Mouse (Mus musculus): ENCODE measurements around the gene Ank2. TPM values are rescaled to one million over a fixed set of nuclear protein-coding genes. Genes with fewer than 3 reads are reported as not detected.
A peak's percentile ranks its signal among the peaks of the same experiment; 100 is the strongest.

Ank2 gene
- total RNA-seq, 2 experiments from 2014 or later = 1,080 to 1,091 TPM

DNA sequence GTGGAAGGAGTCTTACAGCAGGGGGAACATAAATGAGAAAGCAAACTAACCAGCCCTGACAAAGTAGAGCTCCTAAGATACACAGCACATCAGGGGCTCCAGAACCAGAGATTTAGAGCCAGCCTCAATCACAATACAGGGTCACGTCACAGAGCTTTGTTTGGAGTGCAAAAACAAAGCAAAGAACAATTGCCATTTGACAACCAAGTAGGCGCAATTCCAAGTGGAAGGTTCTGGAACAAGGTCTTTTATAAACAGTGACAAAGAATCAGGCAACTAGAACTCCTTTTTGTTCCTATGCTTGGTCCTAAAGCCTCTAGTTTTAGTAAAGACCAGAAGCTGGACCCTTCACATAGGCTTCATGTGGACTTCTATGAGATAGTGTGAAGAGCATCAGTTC lies 326.5 kb downstream of the Ank2 start:
- DNase-seq (ENCODE audit: extremely low spot score in 1 of 2, low spot score in 2 of 2) = no peak
- intact Hi-C loops (cut with DNase I) = no loop called here

DNA sequence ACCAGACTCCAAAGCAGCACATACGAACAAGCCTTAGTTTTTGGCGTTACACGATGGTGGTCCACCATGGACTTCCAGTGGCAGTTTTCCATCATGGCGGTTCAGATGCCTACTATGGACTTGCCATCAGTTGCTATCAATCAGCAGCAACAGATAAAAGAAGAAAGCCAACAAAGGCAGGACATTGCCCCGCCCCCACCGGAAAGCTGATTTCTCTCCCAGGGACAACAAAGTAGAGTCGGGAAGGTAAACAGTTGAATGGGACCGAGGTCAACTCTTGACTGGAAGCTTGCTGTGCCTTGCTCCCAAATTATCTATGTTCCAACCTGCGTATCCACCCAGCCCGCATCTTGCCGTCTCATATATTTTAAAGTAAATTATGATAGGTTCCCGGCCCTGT lies 328.9 kb downstream of the Ank2 start:
- no peak for DNase-seq (ENCODE audit: extremely low spot score in 1 of 2, low spot score in 2 of 2)
- intact Hi-C loops (cut with DNase I) = no loop called here

DNA sequence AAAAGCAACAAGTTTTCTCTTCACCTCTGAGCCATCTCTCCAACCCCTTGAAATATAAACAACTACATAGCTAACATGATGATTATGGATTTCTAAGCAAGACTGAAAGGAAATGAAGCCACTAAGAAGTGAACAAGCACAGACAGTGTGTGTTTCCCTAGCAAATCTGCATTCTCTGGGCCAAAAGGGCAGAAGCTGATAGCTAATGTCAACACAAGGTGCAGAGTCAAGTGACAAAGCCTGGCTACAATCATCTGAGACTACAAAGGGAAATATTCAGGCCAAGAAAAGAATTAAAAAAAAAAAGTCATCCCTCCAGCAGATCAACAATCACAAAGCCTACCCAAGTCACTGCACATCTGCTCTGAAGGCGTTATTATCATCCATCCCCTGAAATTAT lies 330.0 kb downstream of the Ank2 start:
- no peak for DNase-seq (ENCODE audit: extremely low spot score in 1 of 2, low spot score in 2 of 2)
- intact Hi-C loops (cut with DNase I) = loop anchor here (10.0 kb wide), 1 partner anchor 154 kb away; no protein-coding TSS in a partner anchor

DNA sequence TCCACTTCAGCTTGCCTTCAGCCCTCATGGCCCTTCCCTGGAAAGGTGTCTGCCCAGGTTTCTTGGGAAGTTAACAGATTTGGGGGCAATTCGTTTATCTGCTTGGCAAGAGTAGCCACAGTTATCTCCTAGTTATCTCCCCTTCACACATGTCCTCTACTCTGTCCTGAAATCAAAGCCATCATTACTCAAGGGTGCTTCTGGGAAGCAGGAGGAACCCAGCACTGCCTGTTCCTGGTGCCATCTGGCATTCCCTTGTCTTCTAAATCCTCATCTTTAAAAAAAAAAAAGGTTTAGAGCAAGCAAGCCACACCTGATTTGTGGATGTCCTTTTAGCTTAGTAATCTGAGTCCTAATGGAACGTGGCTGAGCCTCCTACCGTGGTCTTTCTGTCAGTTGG lies 335.4 kb downstream of the Ank2 start:
- DNase-seq (ENCODE audit: extremely low spot score in 1 of 2, low spot score in 2 of 2) = no peak
- intact Hi-C loops (cut with DNase I) = loop anchor here (10.0 kb wide), 1 partner anchor 149 kb away; no protein-coding TSS in a partner anchor

DNA sequence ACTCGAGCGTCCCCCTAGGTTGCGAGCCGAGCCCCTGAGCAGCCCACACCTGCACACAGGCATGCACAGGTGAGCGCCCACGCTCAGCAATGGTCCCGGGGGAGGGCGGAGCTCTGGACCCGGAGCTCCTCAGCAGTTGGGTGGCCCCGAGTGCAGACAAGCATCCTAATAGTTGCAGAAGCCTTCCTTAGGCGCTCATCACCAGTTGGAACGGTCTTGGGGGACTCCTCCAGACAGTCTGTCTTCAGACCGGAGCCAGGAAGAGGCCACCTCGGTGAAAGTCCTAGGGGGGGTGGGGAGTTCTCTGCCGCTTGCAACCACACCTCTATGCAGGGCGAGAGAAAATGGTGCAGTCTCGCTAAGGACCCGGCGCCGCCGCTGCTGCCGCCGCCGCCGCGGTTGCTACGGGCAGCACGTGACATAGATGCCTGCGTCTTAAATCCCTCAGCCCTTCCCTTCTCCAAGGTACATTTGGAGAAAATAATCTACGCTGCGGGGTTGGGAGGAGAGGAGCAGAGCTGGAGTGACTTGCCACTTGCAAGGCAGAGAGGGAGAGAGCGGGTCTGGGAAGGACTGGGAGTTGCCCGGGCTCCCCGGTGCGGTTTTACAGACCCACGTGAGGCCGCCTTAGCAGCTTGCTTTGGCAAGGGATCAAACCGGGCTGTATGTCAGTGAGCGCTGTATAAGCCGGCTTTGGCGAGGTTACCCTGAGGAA lies 337.0 kb downstream of the Ank2 start:
- intact Hi-C loops (cut with DNase I) = loop anchor here (10.0 kb wide), 1 partner anchor 147 kb away; no protein-coding TSS in a partner anchor
- peak; percentile 67 to 79 for DNase-seq (ENCODE audit: extremely low spot score in 1 of 2, low spot score in 2 of 2)

DNA sequence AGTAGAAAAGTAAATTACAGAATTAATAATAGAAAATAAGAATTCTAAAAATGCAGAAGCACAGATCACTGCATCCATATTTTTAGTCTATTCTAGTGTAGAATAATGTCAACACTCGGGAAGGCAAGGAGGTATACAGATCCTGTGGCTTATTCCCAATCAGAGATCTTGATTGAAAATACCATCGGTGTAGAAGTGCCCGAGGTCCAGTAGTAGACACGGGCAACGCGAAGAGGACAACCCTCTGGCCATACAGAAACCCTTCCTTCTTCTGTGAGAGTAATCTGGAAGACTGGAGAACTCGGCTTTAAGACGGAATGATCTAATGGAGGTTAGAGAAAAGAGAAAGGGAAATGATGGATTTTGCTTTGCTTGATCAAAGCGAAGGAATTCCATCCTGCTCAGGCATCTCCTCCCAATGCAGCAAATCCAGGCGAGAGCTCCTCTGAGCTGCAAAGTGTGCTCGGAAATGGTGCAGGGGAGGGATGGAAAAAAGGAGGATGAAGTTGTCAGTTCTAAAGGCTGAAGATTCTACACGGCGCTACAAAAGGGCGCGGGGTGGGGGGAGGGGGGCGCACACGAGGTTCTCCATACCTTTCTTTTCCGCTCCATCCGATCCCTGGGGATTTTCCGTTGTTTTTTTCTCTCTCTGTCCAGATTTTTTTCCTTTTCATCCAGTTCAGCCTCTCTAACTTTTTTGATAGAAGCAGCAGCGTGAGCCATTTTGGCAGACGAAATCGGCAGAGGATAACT lies 337.9 kb downstream of the Ank2 start:
- intact Hi-C loops (cut with DNase I) = loop anchor here (10.0 kb wide), 1 partner anchor 146 kb away; no protein-coding TSS in a partner anchor
- DNase-seq (ENCODE audit: extremely low spot score in 1 of 2, low spot score in 2 of 2) = no peak

DNA sequence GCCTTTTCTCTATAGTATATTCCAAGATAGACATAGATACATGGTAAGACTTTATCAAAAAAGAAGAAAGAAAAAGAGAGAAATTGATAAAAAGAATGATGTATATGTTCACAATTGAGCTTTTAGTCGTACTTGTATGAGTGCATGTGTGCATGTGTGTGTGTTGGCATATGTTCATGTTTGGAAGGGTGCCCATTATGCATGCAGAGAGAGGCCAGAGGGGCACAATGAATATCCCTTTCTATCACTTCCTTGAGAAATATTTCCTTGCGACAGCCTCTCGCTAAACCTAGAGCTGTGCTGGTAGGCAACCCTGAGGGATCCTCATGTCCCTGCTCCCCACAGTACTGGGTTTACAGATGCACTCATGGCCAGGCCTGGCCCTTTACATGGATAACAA lies 341.4 kb downstream of the Ank2 start:
- DNase-seq (ENCODE audit: extremely low spot score in 1 of 2, low spot score in 2 of 2) = no peak
- intact Hi-C loops (cut with DNase I) = no loop called here

DNA sequence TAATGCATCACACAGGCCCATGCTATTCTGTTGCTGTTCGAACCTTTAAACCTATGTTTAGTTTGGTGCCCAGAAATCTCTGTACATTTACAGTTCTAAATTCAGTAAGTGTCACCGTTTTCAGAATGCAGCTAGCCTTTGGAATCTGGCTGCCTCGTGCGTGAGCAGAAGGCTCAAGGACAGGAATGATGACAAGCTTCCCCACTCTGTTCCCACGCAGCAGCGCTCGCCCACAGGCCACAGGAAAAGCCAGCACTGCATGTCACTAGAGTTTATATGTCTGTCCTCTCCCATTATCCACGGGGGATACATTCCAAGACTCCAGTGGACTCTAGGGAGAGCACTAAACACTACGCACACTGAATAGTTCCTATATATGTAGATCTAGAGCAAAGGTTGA lies 343.1 kb downstream of the Ank2 start:
- intact Hi-C loops (cut with DNase I) = no loop called here
- peak in 1 of 2 experiments; percentile 38 for DNase-seq (ENCODE audit: extremely low spot score in 1 of 2, low spot score in 2 of 2)

DNA sequence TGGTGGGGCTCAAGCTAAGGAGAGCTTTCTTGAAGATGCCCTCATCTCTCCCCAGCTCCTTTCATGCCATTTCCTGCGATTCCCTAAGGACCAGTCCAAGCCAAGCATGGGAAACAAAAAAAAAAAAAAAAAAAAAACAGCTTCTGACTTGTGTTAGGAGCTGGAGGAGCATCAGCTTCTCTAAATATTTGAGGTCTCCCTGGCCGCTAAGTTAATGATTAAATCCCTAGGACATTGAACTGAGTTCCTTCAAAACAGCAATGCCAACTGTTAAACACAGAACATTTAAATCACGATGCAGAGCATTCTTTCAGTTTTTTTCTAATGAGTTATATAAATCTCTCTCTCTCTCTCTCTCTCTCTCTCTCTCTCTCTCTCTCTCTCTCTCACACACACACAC lies 345.3 kb downstream of the Ank2 start:
- DNase-seq (ENCODE audit: extremely low spot score in 1 of 2, low spot score in 2 of 2) = no peak
- intact Hi-C loops (cut with DNase I) = no loop called here

DNA sequence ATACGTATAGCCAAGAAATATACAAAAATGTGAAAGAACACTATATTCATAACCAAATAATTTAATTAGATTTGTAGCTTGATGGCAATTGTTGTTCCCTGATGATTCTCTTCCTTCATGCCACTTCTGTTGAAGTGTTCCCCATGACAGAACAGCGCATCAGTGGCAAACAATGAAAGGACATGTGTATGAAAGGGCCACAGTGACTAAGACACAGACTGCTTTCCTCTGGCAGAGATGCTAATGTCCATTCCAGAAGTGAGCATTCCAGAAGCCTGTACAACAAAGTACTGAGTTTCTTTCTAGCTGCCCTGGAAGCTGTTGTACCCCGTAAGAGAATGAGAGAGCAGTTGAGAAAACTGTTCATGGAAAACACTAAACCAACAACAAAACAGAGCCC lies 345.7 kb downstream of the Ank2 start:
- intact Hi-C loops (cut with DNase I) = no loop called here
- DNase-seq (ENCODE audit: extremely low spot score in 1 of 2, low spot score in 2 of 2) = no peak

DNA sequence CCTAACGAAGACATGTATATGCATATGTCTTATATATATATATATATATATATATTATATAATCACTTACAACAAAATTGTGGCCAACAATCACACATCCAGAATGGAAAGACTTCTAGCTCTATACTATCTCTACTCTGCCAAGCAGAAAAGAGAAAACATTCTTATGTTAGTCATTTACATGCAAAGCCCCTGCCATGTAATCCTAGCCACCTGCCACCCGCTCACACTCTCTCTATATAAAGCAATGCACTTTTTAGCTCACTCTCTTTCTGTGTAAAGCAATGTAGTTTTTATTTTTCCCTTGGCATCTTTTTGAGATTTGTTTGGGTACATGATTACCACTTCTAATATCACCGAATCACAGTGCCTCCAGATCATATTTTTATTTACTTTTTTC lies 350.5 kb downstream of the Ank2 start:
- intact Hi-C loops (cut with DNase I) = no loop called here
- no peak for DNase-seq (ENCODE audit: extremely low spot score in 1 of 2, low spot score in 2 of 2)

DNA sequence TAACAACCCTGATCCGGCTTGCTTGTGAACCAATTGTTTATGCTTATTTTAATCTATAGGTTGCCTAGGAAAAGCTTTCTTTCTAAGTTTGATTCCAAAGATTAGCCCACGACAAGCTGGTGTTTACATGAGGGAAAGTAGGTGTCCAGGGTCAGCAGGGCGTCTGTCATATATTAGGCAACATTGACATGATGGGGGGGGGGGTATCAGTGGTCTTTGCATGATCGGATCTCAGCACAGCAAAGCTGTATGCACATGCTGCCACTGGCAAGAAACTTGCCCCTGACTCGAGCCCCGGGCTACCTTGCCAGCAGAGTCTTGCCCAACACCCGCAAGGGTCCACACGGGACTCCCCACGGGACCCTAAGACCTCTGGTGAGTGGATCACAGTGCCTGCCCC lies 358.6 kb downstream of the Ank2 start:
- DNase-seq (ENCODE audit: extremely low spot score in 1 of 2, low spot score in 2 of 2) = no peak
- intact Hi-C loops (cut with DNase I) = no loop called here

DNA sequence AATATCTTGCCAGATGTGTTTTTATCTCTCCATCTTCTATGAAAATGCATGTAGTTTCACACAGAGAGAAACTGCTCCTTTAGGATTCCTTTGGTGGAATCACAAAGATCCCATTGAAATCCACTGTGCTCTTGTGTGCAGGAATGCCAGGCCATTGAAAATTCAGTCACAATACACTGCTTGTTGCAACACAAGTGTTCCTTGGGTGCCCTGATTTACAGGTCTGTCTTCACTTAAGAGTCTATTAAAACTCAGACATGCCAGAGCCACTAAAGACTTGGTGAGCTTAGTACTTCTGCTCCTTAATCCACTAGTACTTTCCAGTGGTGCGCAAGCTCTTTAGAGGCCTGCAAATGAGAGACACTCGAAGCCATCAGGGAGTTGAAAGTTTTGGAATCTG lies 359.5 kb downstream of the Ank2 start:
- intact Hi-C loops (cut with DNase I) = no loop called here
- no peak for DNase-seq (ENCODE audit: extremely low spot score in 1 of 2, low spot score in 2 of 2)

DNA sequence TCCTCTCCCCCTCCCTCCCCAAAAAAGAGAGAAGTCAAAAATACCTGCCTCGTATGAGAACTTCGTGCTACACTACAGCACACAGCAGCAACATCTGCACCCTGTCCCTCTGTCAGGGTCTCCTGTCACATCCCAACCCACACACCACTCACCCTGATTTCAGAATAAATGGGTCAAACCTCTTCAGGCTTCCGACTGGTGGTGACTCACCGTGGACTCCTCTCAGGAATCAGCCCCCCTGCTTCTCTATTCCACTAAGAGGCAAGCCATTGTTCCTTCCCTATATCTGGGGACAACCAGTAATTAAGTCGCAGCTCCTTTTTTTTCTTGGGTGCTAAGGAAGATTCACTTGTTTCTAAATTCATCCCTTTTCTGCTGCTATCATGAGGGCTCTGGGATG lies 361.6 kb downstream of the Ank2 start:
- intact Hi-C loops (cut with DNase I) = no loop called here
- DNase-seq (ENCODE audit: extremely low spot score in 1 of 2, low spot score in 2 of 2) = no peak

DNA sequence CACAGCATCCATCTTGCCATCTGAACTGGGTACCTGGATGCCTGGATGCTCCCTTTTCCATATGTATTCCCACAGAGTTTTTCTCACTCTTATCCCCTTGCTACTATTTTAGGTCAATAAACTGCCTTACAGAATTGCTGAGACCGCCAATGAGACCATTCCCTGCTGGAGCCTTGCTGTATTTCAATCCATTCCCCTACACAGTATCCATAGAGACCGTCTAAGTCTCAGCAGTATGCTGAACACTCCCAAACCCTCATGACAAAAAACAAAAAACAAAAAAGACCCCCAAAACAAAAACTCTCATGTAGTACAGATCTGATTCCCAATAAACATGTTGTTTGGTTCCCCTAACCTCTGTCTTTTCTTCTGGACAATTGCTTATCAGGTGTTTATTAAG lies 365.1 kb downstream of the Ank2 start:
- DNase-seq (ENCODE audit: extremely low spot score in 1 of 2, low spot score in 2 of 2) = no peak

DNA sequence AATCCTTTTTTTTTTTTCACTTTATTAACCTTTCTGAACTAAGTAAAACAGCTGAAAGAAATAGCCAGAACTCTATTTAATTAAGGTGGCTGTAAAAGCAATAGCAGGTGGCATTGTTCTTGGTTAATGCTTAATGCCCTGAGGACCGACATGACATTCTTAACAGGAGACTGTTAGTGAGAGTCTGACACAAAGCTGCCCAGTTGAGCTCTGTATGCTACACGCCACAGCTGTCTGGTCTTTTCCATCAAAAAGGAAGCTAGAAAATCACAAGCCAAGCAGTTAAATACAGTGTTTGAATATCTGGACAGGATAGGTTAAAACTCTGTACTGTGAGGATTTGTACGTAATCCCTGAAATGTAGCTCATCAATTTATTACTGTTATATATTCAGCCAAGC lies 368.1 kb downstream of the Ank2 start:
- intact Hi-C loops (cut with DNase I) = no loop called here

More for the DNA sequence above, 365.1 kb downstream of the Ank2 start:
- intact Hi-C loops (cut with DNase I) = no loop called here

DNA sequence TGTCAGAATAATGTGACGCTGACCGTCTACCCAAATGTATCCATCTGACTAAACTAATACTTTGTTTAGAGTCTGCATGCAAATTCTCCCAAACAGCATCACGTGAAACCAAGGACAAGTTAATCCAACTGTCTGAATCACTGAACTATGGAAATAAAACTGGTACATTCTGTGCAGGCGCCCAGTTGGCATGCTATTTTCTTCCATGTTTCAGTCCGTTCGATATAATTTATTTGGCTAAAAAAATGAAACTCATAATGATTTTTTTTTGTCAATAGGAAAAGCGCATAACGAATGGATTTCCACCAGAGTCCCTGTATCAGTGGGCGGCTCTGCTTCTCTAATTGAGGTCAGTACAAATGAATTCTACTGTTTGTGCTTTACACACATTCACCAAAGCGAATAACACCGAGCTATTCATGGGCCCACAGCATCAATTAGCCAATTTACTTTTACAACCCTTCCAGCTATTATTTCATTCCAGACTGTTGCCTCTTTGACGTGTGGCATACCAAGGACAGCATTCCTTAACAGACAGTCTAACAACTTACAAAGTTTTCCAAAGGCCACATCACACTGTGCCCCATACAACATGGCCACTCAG lies 368.9 kb downstream of the Ank2 start:
- intact Hi-C loops (cut with DNase I) = no loop called here

More for the DNA sequence above, 368.1 kb downstream of the Ank2 start:
- no peak for DNase-seq (ENCODE audit: extremely low spot score in 1 of 2, low spot score in 2 of 2)

DNA sequence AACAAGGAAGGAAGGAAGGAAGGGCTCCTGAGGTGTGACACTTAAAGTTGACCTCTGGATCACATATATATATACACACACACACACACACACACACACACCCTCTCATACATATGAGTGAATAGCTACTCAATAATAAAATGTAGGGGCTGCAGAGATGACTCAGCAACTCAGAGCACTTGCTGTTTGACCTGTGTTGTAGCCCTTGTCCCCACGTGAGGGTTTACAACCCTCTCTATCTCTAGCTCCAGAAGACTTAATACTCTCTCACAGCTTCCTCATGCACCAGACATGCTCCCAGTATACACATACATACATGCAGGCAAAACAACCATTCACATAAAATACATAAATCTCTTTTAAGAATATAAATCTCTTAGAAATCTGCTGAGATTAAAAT lies 369.4 kb downstream of the Ank2 start:
- intact Hi-C loops (cut with DNase I) = no loop called here
- DNase-seq (ENCODE audit: extremely low spot score in 1 of 2, low spot score in 2 of 2) = no peak

More for the DNA sequence above, 368.9 kb downstream of the Ank2 start:
- no peak for DNase-seq (ENCODE audit: extremely low spot score in 1 of 2, low spot score in 2 of 2)

DNA sequence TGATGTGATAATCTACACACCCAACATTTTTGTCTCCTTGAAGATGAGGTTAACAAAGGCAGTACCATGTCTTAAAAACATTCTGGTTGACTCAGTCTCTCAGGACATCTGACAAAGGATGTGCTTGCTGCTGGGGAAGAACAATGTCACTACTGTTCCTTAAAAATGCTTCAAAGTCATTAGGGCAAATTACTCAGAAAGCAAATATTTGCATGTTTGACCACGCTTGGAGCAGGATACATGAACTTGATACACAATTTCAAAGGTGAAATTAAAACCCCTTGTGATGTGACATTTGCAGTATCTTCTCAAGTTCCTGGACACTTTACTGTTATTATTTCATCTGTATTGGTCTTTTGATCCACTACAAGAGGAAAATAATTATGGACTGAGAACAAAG lies 371.5 kb downstream of the Ank2 start:
- intact Hi-C loops (cut with DNase I) = no loop called here
- no peak for DNase-seq (ENCODE audit: extremely low spot score in 1 of 2, low spot score in 2 of 2)

DNA sequence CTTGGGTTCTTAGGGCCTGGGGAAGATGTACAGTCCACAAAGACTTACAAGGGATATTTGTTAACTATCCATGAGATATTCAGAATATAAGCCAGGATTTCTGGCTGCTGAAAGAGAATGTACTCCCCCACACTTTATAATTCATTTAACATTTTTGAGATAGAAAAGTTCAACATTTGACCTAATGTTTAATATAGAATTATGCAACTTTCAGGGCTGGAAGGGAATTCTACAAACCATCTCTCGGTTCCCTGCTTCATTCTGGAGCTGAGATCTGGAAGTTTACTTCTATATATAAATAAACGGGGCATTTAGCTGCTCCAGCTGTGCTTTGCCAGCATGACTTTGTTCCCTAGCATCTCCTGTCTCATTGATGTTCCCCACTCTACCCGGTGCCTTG lies 372.9 kb downstream of the Ank2 start:
- no peak for DNase-seq (ENCODE audit: extremely low spot score in 1 of 2, low spot score in 2 of 2)
- intact Hi-C loops (cut with DNase I) = no loop called here

All from left cerebral cortex, postnatal 10 days (tissue).